12 mouse cellular contexts compared by ENCODE assay signal in the genomic region with DNA sequence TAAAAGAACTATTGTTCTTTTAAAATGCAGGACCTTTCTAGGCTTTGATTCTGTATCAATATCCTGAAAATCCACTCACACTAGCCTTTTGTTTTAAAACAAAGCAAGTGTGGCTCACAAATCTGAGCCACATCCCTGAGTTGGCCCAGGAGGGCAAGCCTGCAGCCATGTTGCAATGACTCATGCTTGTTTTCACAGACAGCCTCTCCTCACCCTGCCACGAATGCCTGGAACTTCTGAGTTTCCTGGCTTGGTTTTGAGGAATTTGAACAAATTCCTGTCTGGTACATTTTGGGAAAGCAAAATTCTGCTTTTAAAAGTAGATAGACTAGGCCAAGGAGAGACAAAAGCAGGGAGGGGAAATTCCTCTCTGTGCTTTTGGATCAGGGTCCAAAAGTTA.
DNase-seq lines count a peak whose midpoint lies in the region; ATAC-seq lines count a peak whose summit lies in the region.
"Had no signal": no experiment of that assay in that cellular context is flagged by ENCODE, and none has a peak within 500 bp of the region (broad histone marks: within the 10 kb centered on the region; RNA-seq: fewer than 3 reads in every experiment).

No protein-coding gene starts in this region.

- no peak overlapping the region for H3K4me2 ChIP-seq in forebrain, embryonic 11.5 days (ENCODE audit: low read depth, low read length, severe bottlenecking)
- no peak overlapping the region for H3K4me2 ChIP-seq in heart, embryonic 15.5 days
- no peak overlapping the region for H3K4me2 ChIP-seq in hindbrain, embryonic 12.5 days (replicated peaks)
- H3K4me2 ChIP-seq: embryonic facial prominence, embryonic 12.5 days; hindbrain, embryonic 13.5 days had no signal

- 9% methylated on average over 1 of the region's 1 CpGs for WGBS in forebrain, embryonic 11.5 days
- WGBS in heart, embryonic 15.5 days = 25% methylated on average over 1 of the region's 1 CpGs
- WGBS in hindbrain, embryonic 12.5 days = 18% methylated on average over 1 of the region's 1 CpGs

- no peak overlapping the region for H3K27ac ChIP-seq in forebrain, embryonic 11.5 days (ENCODE audit: low read depth, low read length)
- 0 out of 2 replicates have a peak overlapping the region, but pooled peaks have one; percentile 12 for H3K27ac ChIP-seq in heart, embryonic 15.5 days
- no peak overlapping the region for H3K27ac ChIP-seq in hindbrain, embryonic 12.5 days
- H3K27ac ChIP-seq: embryonic facial prominence, embryonic 12.5 days; hindbrain, embryonic 13.5 days had no signal

- peak; percentile 26 for DNase-seq in ovary, adult 18-20 months (ENCODE audit: low spot score)
- no peak for DNase-seq in ovary, postnatal 36 days (ENCODE audit: low spot score)
- DNase-seq in forebrain, embryonic 11.5 days (ENCODE audit: low spot score) = peak; percentile 52
- no peak for DNase-seq in left cerebral cortex, postnatal 14 days (ENCODE audit: low spot score in 2 of 2)
- no peak for DNase-seq in layer of hippocampus, adult 9-11 months
- DNase-seq: cerebellum, adult 11 months; kidney, postnatal 36 days; thymus, postnatal 25 days had no signal

- H3K4me3 ChIP-seq in forebrain, embryonic 11.5 days (ENCODE audit: low read depth, low read length) = no peak overlapping the region
- no peak overlapping the region for H3K4me3 ChIP-seq in heart, embryonic 15.5 days
- H3K4me3 ChIP-seq in hindbrain, embryonic 12.5 days = no peak overlapping the region
- H3K4me3 ChIP-seq: embryonic facial prominence, embryonic 12.5 days; hindbrain, embryonic 13.5 days had no signal

- H3K36me3 ChIP-seq in forebrain, embryonic 11.5 days (ENCODE audit: control insufficient read depth, insufficient read depth, low read length) = no peaks in the 10 kb centered on the region
- no peaks in the 10 kb centered on the region for H3K36me3 ChIP-seq in heart, embryonic 15.5 days
- H3K36me3 ChIP-seq in hindbrain, embryonic 12.5 days = no peaks in the 10 kb centered on the region
- H3K36me3 ChIP-seq: embryonic facial prominence, embryonic 12.5 days; hindbrain, embryonic 13.5 days had no signal

- ATAC-seq in forebrain, embryonic 11.5 days (replicated peaks; ENCODE audit: low FRiP score) = peak; percentile 49; the same call in 1 of the 2 replicates
- no peak for ATAC-seq in heart, embryonic 15.5 days (replicated peaks; ENCODE audit: insufficient number of reproducible peaks, insufficient read depth, low FRiP score, low read depth)
- ATAC-seq in hindbrain, embryonic 12.5 days (ENCODE audit: low FRiP score) = no peak

- H3K9me3 ChIP-seq in forebrain, embryonic 11.5 days (ENCODE audit: control insufficient read depth, low read length) = no peaks in the 10 kb centered on the region
- H3K9me3 ChIP-seq in heart, embryonic 15.5 days (replicated peaks) = no peaks in the 10 kb centered on the region
- H3K9me3 ChIP-seq in hindbrain, embryonic 12.5 days (replicated peaks) = no peaks in the 10 kb centered on the region
- H3K9me3 ChIP-seq: embryonic facial prominence, embryonic 12.5 days; hindbrain, embryonic 13.5 days had no signal

- 0 out of 2 replicates have a peak, but pooled peaks cover 2% of the 10 kb centered on the region for H3K4me1 ChIP-seq in forebrain, embryonic 11.5 days (replicated peaks; ENCODE audit: control insufficient read depth, insufficient read depth, low read length)
- no peaks in the 10 kb centered on the region for H3K4me1 ChIP-seq in heart, embryonic 15.5 days (replicated peaks)
- H3K4me1 ChIP-seq in hindbrain, embryonic 12.5 days = no peaks in the 10 kb centered on the region
- H3K4me1 ChIP-seq: embryonic facial prominence, embryonic 12.5 days; hindbrain, embryonic 13.5 days had no signal

- intact Hi-C loops in left cerebral cortex, postnatal 14 days (cut with DNase I) = no loop called here

- H3K9ac ChIP-seq in forebrain, embryonic 11.5 days (ENCODE audit: low read length) = no peak overlapping the region
- no peak overlapping the region for H3K9ac ChIP-seq in heart, embryonic 15.5 days
- no peak overlapping the region for H3K9ac ChIP-seq in hindbrain, embryonic 12.5 days
- H3K9ac ChIP-seq: embryonic facial prominence, embryonic 12.5 days; hindbrain, embryonic 13.5 days had no signal

- H3K27me3 ChIP-seq in forebrain, embryonic 11.5 days (ENCODE audit: control insufficient read depth, insufficient read depth, low read length) = no peaks in the 10 kb centered on the region
- no peaks in the 10 kb centered on the region for H3K27me3 ChIP-seq in heart, embryonic 15.5 days
- no peaks in the 10 kb centered on the region for H3K27me3 ChIP-seq in hindbrain, embryonic 12.5 days
- H3K27me3 ChIP-seq: embryonic facial prominence, embryonic 12.5 days; hindbrain, embryonic 13.5 days had no signal

Comparison
In these comparisons a context has a peak if more than half of its experiments do, and no peak if none do; other contexts are left out.
1. DNase-seq: peak in ovary, adult 18-20 months (single experiment) and forebrain, embryonic 11.5 days (single experiment); none in ovary, postnatal 36 days (single experiment), left cerebral cortex, postnatal 14 days (0 of 2) and layer of hippocampus, adult 9-11 months (single experiment).